Mouse (Mus musculus) gastrocnemius, postnatal 10 days (tissue): ENCODE results near the gene Tmem82. TPM values are rescaled to one million over a fixed set of nuclear protein-coding genes. Genes with fewer than 3 reads are reported as not detected.
A peak's percentile ranks its signal among the peaks of the same experiment; 100 is the strongest.
"Not testable (repeated sequence)": the region's sequence is repeated elsewhere in the genome, so short reads cannot be mapped to it uniquely, and the experiment has no call there.

Source experiments
- DNase-seq: peaks from one replicate; pipeline ENCODE4 v3.0.0; 2021; ENCODE audit warnings: mixed read lengths
- total RNA-seq, 2 experiments: library from RNA; stranded (reverse); gene quantifications; 2 replicates each; pipeline ENCODE4 v1.2.3; 2021

Gene Tmem82
- total RNA-seq, 2 experiments from 2014 or later: 1.7 to 2.2 TPM

- peak; percentile 92 for DNase-seq
Observed at GRCm38 (mm10) chr4:141574789-141575702, 43.4 kb downstream of the Tmem82 start.

GRCm38 (mm10) chr4:141573359-141573966, 45.0 kb downstream of the Tmem82 start:
- DNase-seq: no peak

- no peak for DNase-seq
Observed at GRCm38 (mm10) chr4:141572668-141573358, 45.6 kb downstream of the Tmem82 start.

GRCm38 (mm10) chr4:141571934-141572333, 46.5 kb downstream of the Tmem82 start:
- no peak for DNase-seq

- DNase-seq: no peak
Observed at GRCm38 (mm10) chr4:141571337-141571739, 47.1 kb downstream of the Tmem82 start.

- DNase-seq: no peak
Observed at GRCm38 (mm10) chr4:141570821-141571220, 47.6 kb downstream of the Tmem82 start.

GRCm38 (mm10) chr4:141570004-141570403, 48.4 kb downstream of the Tmem82 start:
- DNase-seq: no peak

- DNase-seq: no peak
Observed at GRCm38 (mm10) chr4:141568966-141569365, 49.5 kb downstream of the Tmem82 start.

GRCm38 (mm10) chr4:141567174-141567573, 51.3 kb downstream of the Tmem82 start:
- not testable (repeated sequence) for DNase-seq

- no peak for DNase-seq
Observed at GRCm38 (mm10) chr4:141566187-141566586, 52.2 kb downstream of the Tmem82 start.

GRCm38 (mm10) chr4:141565325-141565724, 53.1 kb downstream of the Tmem82 start:
- no peak for DNase-seq

- DNase-seq: no peak
Observed at GRCm38 (mm10) chr4:141564660-141565059, 53.8 kb downstream of the Tmem82 start.

GRCm38 (mm10) chr4:141564209-141564608, 54.2 kb downstream of the Tmem82 start:
- no peak for DNase-seq

Other genes starting within 250 kb of the Tmem82 start
- 1 to 10 TPM; 1.2 to 1.3 TPM for gene Clcnka, start 219.9 kb downstream of the Tmem82 start, total RNA-seq
- under 1 TPM; 0.09 to 0.45 TPM for gene Clcnkb, start 202.6 kb downstream of the Tmem82 start, total RNA-seq
- 100 to 1,000 TPM; 200 to 208 TPM for gene Hspb7, start 197.9 kb downstream of the Tmem82 start, total RNA-seq
- gene Srarp, start 182.5 kb downstream of the Tmem82 start, total RNA-seq: not detected
- 10 to 100 TPM; 16.1 to 17.3 TPM for gene Zbtb17, start 174.0 kb downstream of the Tmem82 start, total RNA-seq
- 10 to 100 TPM; 23.4 to 30.9 TPM for gene Spen, start 80.0 kb downstream of the Tmem82 start, total RNA-seq
- gene Fblim1, start 12.5 kb downstream of the Tmem82 start, total RNA-seq: 1 to 10 TPM; 3.8 to 6.6 TPM
- 10 to 100 TPM; 10.5 to 12.8 TPM for gene Slc25a34, start 5.2 kb upstream of the Tmem82 start, total RNA-seq
- 10 to 100 TPM; 26.8 to 29.3 TPM for gene Plekhm2, start 46.3 kb upstream of the Tmem82 start, total RNA-seq
- 1 to 10 TPM; 2.8 to 5.5 TPM for gene Rsc1a1, start 67.0 kb upstream of the Tmem82 start, total RNA-seq
- gene Ddi2, start 104.8 kb upstream of the Tmem82 start, total RNA-seq: 10 to 100 TPM; 41.8 to 44.7 TPM
- 1 to 10 TPM in 1 of 2 experiments, under 1 TPM in 1; 0.78 to 1.2 TPM for gene Agmat, start 128.0 kb upstream of the Tmem82 start, total RNA-seq
- gene Dnajc16, start 172.3 kb upstream of the Tmem82 start, total RNA-seq: 1 to 10 TPM; 8.6 to 9.1 TPM
- 1 to 10 TPM; 5.6 to 8.0 TPM for gene Casp9, start 175.0 kb upstream of the Tmem82 start, total RNA-seq
- gene Cela2a, start 207.5 kb upstream of the Tmem82 start, total RNA-seq: not detected
- not detected for gene Ctrc, start 227.7 kb upstream of the Tmem82 start, total RNA-seq